Mouse (Mus musculus) forebrain, embryonic 10.5 days (tissue): ENCODE data around the gene 1700023F06Rik. TPM values are rescaled to one million over a fixed set of nuclear protein-coding genes. Genes with fewer than 3 reads are reported as not detected.

ENCODE experiments used
- DNase-seq: peaks from one replicate; pipeline ENCODE4 v3.0.0-alpha.2; 2017; ENCODE audit warnings: low spot score; ENCODE audit errors: extremely low spot score
- H3K27ac ChIP-seq: fragments of 300-500 bp; sonication (generic); 2 replicates; pipeline ENCODE4 v1.5.1; 2016; ENCODE audit warnings: mild to moderate bottlenecking
- H3K27me3 ChIP-seq: fragments of 300-500 bp; sonication (generic); 2 replicates; pipeline ENCODE4 v1.6.1; 2016; ENCODE audit warnings: mild to moderate bottlenecking; ENCODE audit not compliant: poor library complexity, severe bottlenecking
- H3K36me3 ChIP-seq: fragments of 300-500 bp; sonication (generic); replicated peaks from 2 replicates; pipeline ENCODE4 v1.6.1; 2016; ENCODE audit warnings: mild to moderate bottlenecking, moderate library complexity
- H3K4me1 ChIP-seq: fragments of 300-500 bp; sonication (generic); 2 replicates; pipeline ENCODE4 v1.6.1; 2016
- H3K4me3 ChIP-seq: fragments of 300-500 bp; sonication (generic); 2 replicates; pipeline ENCODE4 v1.5.1; 2016; ENCODE audit warnings: mild to moderate bottlenecking, moderate library complexity
- H3K9me3 ChIP-seq: fragments of 300-500 bp; sonication (generic); 2 replicates; pipeline ENCODE4 v1.6.1; 2016; ENCODE audit warnings: mild to moderate bottlenecking, moderate library complexity
- WGBS: fragments of 180-500 bp; shearing (Covaris S2); methylation state at CpG from one replicate; pipeline ENCODE4 v1.1.7; 2016; 5-methylcytosine and 5-hydroxymethylcytosine counted together
- polyA plus RNA-seq: library from polyadenylated mRNA; unstranded; fragments of >200 nt; fragmentation: Nextera tagmentation; extraction: Ambion mirVana; gene quantifications from 2 replicates; pipeline ENCODE4 v1.2.1, GENCODE M21; 2016

The 1700023F06Rik gene
- polyA plus RNA-seq, 1 experiment from 2014 or later: 0.21 TPM

- peaks cover 42% of the 10 kb centered on the region for H3K36me3 ChIP-seq
- H3K4me3 ChIP-seq: no peak overlapping the region
- no peak for DNase-seq
- H3K4me1 ChIP-seq: peaks cover 18% of the 10 kb centered on the region
- H3K27ac ChIP-seq: no peak overlapping the region
- WGBS: 94% methylated on average over 5 of the region's 5 CpGs
- H3K9me3 ChIP-seq: no peaks in the 10 kb centered on the region
- peaks cover 49% of the 10 kb centered on the region for H3K27me3 ChIP-seq
Observed at GRCm38 (mm10) chr11:103219259-103219658, 10.9 kb upstream of the 1700023F06Rik start.

GRCm38 (mm10) chr11:103218517-103218901 lies 10.2 kb upstream of the 1700023F06Rik start:
- Histone ChIP-seq H3K4me1 (peaks cover 12% of the 10 kb centered on the region), H3K27me3 (peaks cover 49% of the 10 kb centered on the region), H3K36me3 (peaks cover 35% of the 10 kb centered on the region), H3K9me3 (peaks cover 4% of the 10 kb centered on the region; the same call in 1 of the 2 replicates), H3K4me3 (peak overlapping the region; percentile 57), H3K27ac (peak overlapping the region; percentile 71)
- 22% methylated on average over 6 of the region's 6 CpGs for WGBS
- no peak for DNase-seq

- peak; percentile 51 for DNase-seq
- Histone ChIP-seq H3K36me3 (peaks cover 30% of the 10 kb centered on the region), H3K9me3 (peaks cover 4% of the 10 kb centered on the region; the same call in 1 of the 2 replicates), H3K27ac (peak within 1 kb of the TSS; percentile 71), H3K4me1 (peaks cover 12% of the 10 kb centered on the region), H3K27me3 (peaks cover 49% of the 10 kb centered on the region), H3K4me3 (peak within 1 kb of the TSS; percentile 57)
- 2% methylated on average over 45 of the region's 45 CpGs for WGBS
Observed at GRCm38 (mm10) chr11:103217790-103218516, 9.6 kb upstream of the 1700023F06Rik start, which contains the start of gene Spata32. TSS of gene Spata32 (minus strand) at chr11:103218432.

- H3K36me3 ChIP-seq: peaks cover 8% of the 10 kb centered on the region
- peaks cover 12% of the 10 kb centered on the region for H3K4me1 ChIP-seq
- WGBS: 85% methylated on average over 1 of the region's 1 CpGs
- no peak overlapping the region for H3K27ac ChIP-seq
- H3K9me3 ChIP-seq: peaks cover 4% of the 10 kb centered on the region; the same call in 1 of the 2 replicates
- no peak for DNase-seq
- peaks cover 44% of the 10 kb centered on the region for H3K27me3 ChIP-seq
- H3K4me3 ChIP-seq: no peak overlapping the region
Observed at GRCm38 (mm10) chr11:103215355-103215754, 7.0 kb upstream of the 1700023F06Rik start.

GRCm38 (mm10) chr11:103213712-103214111 lies 5.4 kb upstream of the 1700023F06Rik start:
- WGBS: 88% methylated on average over 5 of the region's 5 CpGs

GRCm38 (mm10) chr11:103210291-103210690 lies 1.9 kb upstream of the 1700023F06Rik start:
- H3K4me1 ChIP-seq: no peaks in the 10 kb centered on the region
- 0 out of 2 replicates have a peak, but pooled peaks cover 1% of the 10 kb centered on the region for H3K27me3 ChIP-seq
- DNase-seq: no peak
- peaks cover 4% of the 10 kb centered on the region; the same call in 1 of the 2 replicates for H3K9me3 ChIP-seq
- no peak overlapping the region for H3K27ac ChIP-seq
- H3K36me3 ChIP-seq: no peaks in the 10 kb centered on the region
- H3K4me3 ChIP-seq: no peak overlapping the region
- 78% methylated on average over 8 of the region's 8 CpGs for WGBS

More at GRCm38 (mm10) chr11:103213712-103214111, 5.4 kb upstream of the 1700023F06Rik start:
- H3K27ac ChIP-seq: no peak overlapping the region
- H3K9me3 ChIP-seq: peaks cover 4% of the 10 kb centered on the region; the same call in 1 of the 2 replicates
- H3K36me3 ChIP-seq: no peaks in the 10 kb centered on the region
- DNase-seq: no peak
- peaks cover 29% of the 10 kb centered on the region for H3K27me3 ChIP-seq
- H3K4me1 ChIP-seq: peaks cover 12% of the 10 kb centered on the region
- no peak overlapping the region for H3K4me3 ChIP-seq

GRCm38 (mm10) chr11:103206203-103206602 lies 2.2 kb downstream of the 1700023F06Rik start:
- no peak for DNase-seq
- Histone ChIP-seq H3K4me3 (no peak overlapping the region), H3K9me3 (no peaks in the 10 kb centered on the region), H3K27ac (no peak overlapping the region), H3K27me3 (peaks cover 17% of the 10 kb centered on the region), H3K36me3 (no peaks in the 10 kb centered on the region), H3K4me1 (peaks cover 4% of the 10 kb centered on the region)
- 84% methylated on average over 6 of the region's 6 CpGs for WGBS

- no peaks in the 10 kb centered on the region for H3K36me3 ChIP-seq
- no peak for DNase-seq
- H3K27ac ChIP-seq: no peak overlapping the region
- H3K9me3 ChIP-seq: no peaks in the 10 kb centered on the region
- peaks cover 25% of the 10 kb centered on the region for H3K4me1 ChIP-seq
- no peak overlapping the region for H3K4me3 ChIP-seq
- peaks cover 56% of the 10 kb centered on the region for H3K27me3 ChIP-seq
Observed at GRCm38 (mm10) chr11:103202376-103202775, 6.0 kb downstream of the 1700023F06Rik start.

- H3K4me1 ChIP-seq: peaks cover 25% of the 10 kb centered on the region
- no peak for DNase-seq
- H3K27ac ChIP-seq: no peak overlapping the region
- no peaks in the 10 kb centered on the region for H3K36me3 ChIP-seq
- WGBS: 33% methylated on average over 6 of the region's 6 CpGs
- H3K9me3 ChIP-seq: no peaks in the 10 kb centered on the region
- peaks cover 63% of the 10 kb centered on the region for H3K27me3 ChIP-seq
- H3K4me3 ChIP-seq: no peak overlapping the region
Observed at GRCm38 (mm10) chr11:103201664-103202063, 6.7 kb downstream of the 1700023F06Rik start.

GRCm38 (mm10) chr11:103198911-103199803 lies 9.2 kb downstream of the 1700023F06Rik start:
- DNase-seq: no peak
- Histone ChIP-seq H3K4me1 (peaks cover 25% of the 10 kb centered on the region), H3K36me3 (no peaks in the 10 kb centered on the region), H3K27me3 (peaks cover 88% of the 10 kb centered on the region), H3K4me3 (peak overlapping the region; percentile 59), H3K27ac (peak overlapping the region; percentile 40), H3K9me3 (no peaks in the 10 kb centered on the region)
- WGBS: 1% methylated on average over 59 of the region's 59 CpGs

- Histone ChIP-seq H3K27ac (no peak overlapping the region), H3K4me1 (peaks cover 30% of the 10 kb centered on the region), H3K27me3 (peaks cover 96% of the 10 kb centered on the region), H3K36me3 (no peaks in the 10 kb centered on the region), H3K4me3 (peak overlapping the region; percentile 59), H3K9me3 (no peaks in the 10 kb centered on the region)
- WGBS: 4% methylated on average over 16 of the region's 16 CpGs
- DNase-seq: no peak
Observed at GRCm38 (mm10) chr11:103198339-103198738, 10.0 kb downstream of the 1700023F06Rik start.

GRCm38 (mm10) chr11:103197340-103197739 lies 11.0 kb downstream of the 1700023F06Rik start:
- Histone ChIP-seq H3K9me3 (no peaks in the 10 kb centered on the region), H3K27me3 (peaks cover 100% of the 10 kb centered on the region), H3K27ac (no peak overlapping the region), H3K4me1 (peaks cover 40% of the 10 kb centered on the region), H3K4me3 (no peak overlapping the region), H3K36me3 (no peaks in the 10 kb centered on the region)
- WGBS: 89% methylated on average over 4 of the region's 4 CpGs
- no peak for DNase-seq
